Mouse (Mus musculus): ENCODE measurements at regions not wholly inside any gene's neighbourhood (a gene's known extent, or its start where the extent isn't known, plus 50 kb on each side); places are given as distances from the start of the nearest gene placed in this dataset.

DNA sequence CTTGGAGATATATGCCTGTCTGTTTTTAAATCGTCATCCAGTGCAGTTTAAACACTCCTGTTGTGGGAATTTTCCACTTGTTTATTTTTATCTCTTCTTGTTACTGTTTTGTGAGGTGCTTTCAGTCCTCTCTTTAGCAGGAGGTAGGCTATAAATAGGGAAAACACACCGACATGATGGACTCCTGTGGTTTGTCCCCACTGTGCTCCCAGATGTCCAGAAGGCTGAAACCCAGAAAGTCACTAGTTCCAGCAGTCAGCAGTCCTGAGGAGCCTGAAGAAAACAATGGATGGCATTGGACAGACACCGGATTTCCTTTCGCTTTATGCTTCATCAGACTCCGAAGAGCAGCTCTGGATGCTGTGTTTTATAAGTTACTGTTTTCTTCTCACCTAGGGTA, 55.2 kb upstream of the Armh4 start:
- no peak overlapping the region for H3K4me3 ChIP-seq
- H3K27ac ChIP-seq, result no peak overlapping the region
- no peak for TF ChIP-seq CTCF (IDR thresholded peaks at IDR 0.05)
- intact Hi-C loops (cut with DNase I), result no loop called here
- no peak for DNase-seq (ENCODE audit: extremely low spot score in 1 of 2, low spot score in 2 of 2)

DNA sequence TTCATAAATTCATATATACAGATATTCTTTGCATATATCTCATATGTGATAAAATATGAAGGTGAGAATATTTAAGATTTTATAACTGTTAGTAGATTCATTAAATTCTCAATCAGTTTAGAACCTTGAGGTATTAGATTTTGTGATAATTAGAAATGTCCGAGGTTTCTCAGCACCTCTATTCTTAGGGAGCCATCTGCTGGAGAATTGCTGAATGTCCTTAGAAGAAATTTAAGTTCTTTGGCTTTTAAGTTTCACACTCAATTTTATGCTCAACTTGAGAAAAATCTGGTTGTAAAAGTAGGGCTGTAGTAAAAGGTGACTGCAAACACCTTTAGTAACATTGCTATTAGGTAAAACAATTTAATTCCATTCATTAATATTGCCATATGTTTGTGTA, 51.5 kb upstream of the Armh4 start:
- no peak for DNase-seq (ENCODE audit: extremely low spot score in 1 of 2, low spot score in 2 of 2)
- no peak overlapping the region for H3K4me3 ChIP-seq
- H3K27ac ChIP-seq, result no peak overlapping the region
- peak; percentile 66 for TF ChIP-seq CTCF (IDR thresholded peaks at IDR 0.05)
- intact Hi-C loops (cut with DNase I), result loop anchor here (1.0 to 2.0 kb wide), 2 partner anchors 34 to 78 kb away; no protein-coding TSS in a partner anchor
